Mouse (Mus musculus) stomach, embryonic 14.5 days (tissue): ENCODE data around the gene Rsbn1l. TPM values are rescaled to one million over a fixed set of nuclear protein-coding genes. Genes with fewer than 3 reads are reported as not detected.

Experiments
- ATAC-seq: fragments of 200-750 bp; cut with Nextera tagmentation; 2 replicates; pipeline ENCODE4 v1.8.0; 2017; ENCODE audit warnings: low read depth, moderate TSS enrichment; ENCODE audit not compliant: insufficient number of reproducible peaks, insufficient read depth, low FRiP score
- H3K27ac ChIP-seq: fragments of 300-500 bp; sonication (generic); 2 replicates; pipeline ENCODE4 v1.5.1; 2014; ENCODE audit warnings: mild to moderate bottlenecking, low read length, moderate library complexity, mixed read lengths
- H3K27me3 ChIP-seq: fragments of 300-500 bp; sonication (generic); 2 replicates; pipeline ENCODE4 v1.6.1; 2014; ENCODE audit warnings: low read length, control low read depth, mixed read lengths; ENCODE audit not compliant: control insufficient read depth, insufficient read depth
- H3K36me3 ChIP-seq: fragments of 300-500 bp; sonication (generic); 2 replicates; pipeline ENCODE4 v1.6.1; 2014; ENCODE audit warnings: mild to moderate bottlenecking, control low read depth, low read length, moderate library complexity, mixed read lengths; ENCODE audit not compliant: control insufficient read depth, insufficient read depth
- H3K4me1 ChIP-seq: fragments of 300-500 bp; sonication (generic); 2 replicates; pipeline ENCODE4 v1.6.1; 2014; ENCODE audit warnings: low read length, control low read depth, mixed read lengths; ENCODE audit not compliant: control insufficient read depth, insufficient read depth
- H3K4me2 ChIP-seq: fragments of 300-500 bp; sonication (generic); replicated peaks from 2 replicates; pipeline ENCODE4 v1.6.1; 2014; ENCODE audit warnings: low read depth, low read length, control low read depth
- H3K4me3 ChIP-seq: fragments of 300-500 bp; sonication (generic); 2 replicates; pipeline ENCODE4 v1.5.1; 2014; ENCODE audit warnings: low read depth, low read length, control low read depth
- H3K9ac ChIP-seq: fragments of 300-500 bp; sonication (generic); replicated peaks from 2 replicates; pipeline ENCODE4 v1.6.1; 2014; ENCODE audit warnings: low read depth, mild to moderate bottlenecking, control low read depth, low read length, moderate library complexity, mixed read lengths
- H3K9me3 ChIP-seq: fragments of 300-500 bp; sonication (generic); 2 replicates; pipeline ENCODE4 v1.6.1; 2016; ENCODE audit warnings: low read depth, low read length, control low read depth; ENCODE audit not compliant: control insufficient read depth
- WGBS: fragments of 180-500 bp; shearing (Covaris S2); extraction: QIAGEN DNeasy Blood & Tissue Kit; methylation state at CpG from one replicate; pipeline ENCODE4 v1.1.7; 2014; 5-methylcytosine and 5-hydroxymethylcytosine counted together
- polyA plus RNA-seq: library from polyadenylated mRNA; unstranded; fragments of >200 nt; fragmentation: Nextera tagmentation; extraction: Ambion mirVana; gene quantifications from 2 replicates; pipeline ENCODE4 v1.2.1, GENCODE M21; 2014

The Rsbn1l gene
- polyA plus RNA-seq, 1 experiment from 2014 or later = 11.0 TPM

DNA sequence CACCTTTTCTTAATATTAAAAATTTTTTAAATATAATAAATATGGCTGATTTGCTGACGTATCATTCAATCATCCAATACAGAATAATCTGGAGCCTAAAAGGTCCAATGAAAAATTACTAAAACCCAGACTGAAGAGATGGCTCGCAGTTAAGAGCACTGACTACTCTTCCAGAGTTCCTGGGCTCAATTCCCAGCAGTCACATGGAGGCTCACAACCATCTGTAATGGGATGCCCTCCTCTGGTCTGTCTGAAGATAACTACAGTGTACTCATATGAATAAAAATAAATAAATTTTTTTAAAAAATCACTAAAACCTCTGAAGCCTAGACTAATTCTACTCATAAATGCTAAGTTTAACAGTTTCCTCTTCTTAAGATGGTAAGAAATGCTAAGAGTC lies 94.3 kb downstream of the Rsbn1l start:
- no peak overlapping the region for H3K27ac ChIP-seq
- H3K9me3 ChIP-seq = no peaks in the 10 kb centered on the region
- no peak overlapping the region for H3K4me2 ChIP-seq
- 87% methylated on average over 2 of the region's 2 CpGs for WGBS
- peaks cover 14% of the 10 kb centered on the region; the same call in 1 of the 2 replicates for H3K4me1 ChIP-seq
- ATAC-seq = no peak
- H3K36me3 ChIP-seq = no peaks in the 10 kb centered on the region
- no peak overlapping the region for H3K9ac ChIP-seq
- no peaks in the 10 kb centered on the region for H3K27me3 ChIP-seq
- no peak overlapping the region for H3K4me3 ChIP-seq

DNA sequence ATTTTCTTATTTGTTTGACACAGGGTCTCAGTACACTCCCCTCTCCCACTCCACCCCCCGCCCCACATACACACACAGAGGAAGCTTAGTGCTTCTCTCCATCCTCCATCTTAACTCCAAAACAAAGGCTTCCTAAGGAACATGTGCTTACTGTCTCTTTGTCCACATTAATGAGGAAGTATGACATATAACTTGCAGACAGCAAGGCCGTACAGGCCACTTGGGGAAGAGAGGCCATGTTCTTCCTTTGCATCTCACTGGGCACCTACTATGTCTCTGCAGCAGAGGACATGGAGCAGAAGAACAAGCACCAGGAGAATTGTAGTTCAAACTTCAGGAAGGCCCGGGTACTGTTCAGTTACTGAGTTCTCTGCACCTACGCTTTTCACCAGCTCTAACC lies 95.6 kb downstream of the Rsbn1l start:
- ATAC-seq = no peak
- H3K4me1 ChIP-seq = 0 out of 2 replicates have a peak, but pooled peaks cover 10% of the 10 kb centered on the region
- no peak overlapping the region for H3K4me2 ChIP-seq
- H3K4me3 ChIP-seq = no peak overlapping the region
- no peaks in the 10 kb centered on the region for H3K27me3 ChIP-seq
- WGBS = 85% methylated on average over 4 of the region's 4 CpGs
- no peak overlapping the region for H3K27ac ChIP-seq
- no peaks in the 10 kb centered on the region for H3K9me3 ChIP-seq
- H3K9ac ChIP-seq = no peak overlapping the region
- no peaks in the 10 kb centered on the region for H3K36me3 ChIP-seq

DNA sequence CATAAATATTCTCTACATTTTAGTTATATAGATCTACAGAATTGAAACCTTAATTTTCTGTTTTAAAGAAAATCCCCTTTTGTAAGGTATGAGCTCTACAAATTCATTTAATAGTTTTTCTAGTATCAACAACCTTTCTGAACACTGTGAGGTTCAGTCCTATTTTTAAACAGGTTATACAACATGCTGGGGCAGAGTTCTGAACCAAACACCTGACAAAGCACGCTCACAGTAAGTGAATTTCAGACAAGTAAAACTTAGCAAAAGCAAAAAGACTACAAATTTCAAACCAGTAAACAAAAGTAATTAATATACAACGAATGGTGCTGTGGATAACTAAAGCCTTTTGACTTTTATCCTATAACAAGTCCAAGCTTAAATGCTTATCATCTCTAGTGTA lies 97.8 kb downstream of the Rsbn1l start:
- no peak for ATAC-seq
- Histone ChIP-seq H3K27me3 (no peaks in the 10 kb centered on the region), H3K9ac (no peak overlapping the region), H3K27ac (no peak overlapping the region), H3K4me3 (no peak overlapping the region), H3K4me1 (no peaks in the 10 kb centered on the region), H3K36me3 (no peaks in the 10 kb centered on the region), H3K9me3 (no peaks in the 10 kb centered on the region), H3K4me2 (no peak overlapping the region)
- 84% methylated on average over 2 of the region's 2 CpGs for WGBS

DNA sequence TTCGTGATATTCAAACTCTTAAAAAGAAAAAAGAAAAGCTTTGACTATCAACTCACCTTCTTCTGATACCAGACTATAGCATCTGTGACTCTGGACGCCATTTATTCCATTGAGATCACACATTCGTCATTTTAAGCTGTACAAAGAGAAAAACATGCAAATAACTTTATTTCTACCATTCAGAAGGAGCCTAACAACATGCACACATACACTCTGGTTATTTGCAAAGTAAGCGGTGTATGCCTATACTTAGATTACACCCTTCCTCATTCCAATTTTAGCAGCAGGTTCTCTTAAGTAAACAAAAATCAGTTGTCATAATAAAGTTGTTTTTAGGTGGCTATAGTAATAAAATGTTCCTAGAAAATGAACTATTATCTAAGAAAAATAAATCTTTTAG lies 101.1 kb downstream of the Rsbn1l start:
- H3K4me1 ChIP-seq = no peaks in the 10 kb centered on the region
- H3K9ac ChIP-seq = no peak overlapping the region
- no peak for ATAC-seq
- H3K4me3 ChIP-seq = no peak overlapping the region
- H3K27me3 ChIP-seq = no peaks in the 10 kb centered on the region
- H3K27ac ChIP-seq = no peak overlapping the region
- H3K36me3 ChIP-seq = no peaks in the 10 kb centered on the region
- H3K4me2 ChIP-seq = no peak overlapping the region
- no peaks in the 10 kb centered on the region for H3K9me3 ChIP-seq
- WGBS = 87% methylated on average over 4 of the region's 4 CpGs

DNA sequence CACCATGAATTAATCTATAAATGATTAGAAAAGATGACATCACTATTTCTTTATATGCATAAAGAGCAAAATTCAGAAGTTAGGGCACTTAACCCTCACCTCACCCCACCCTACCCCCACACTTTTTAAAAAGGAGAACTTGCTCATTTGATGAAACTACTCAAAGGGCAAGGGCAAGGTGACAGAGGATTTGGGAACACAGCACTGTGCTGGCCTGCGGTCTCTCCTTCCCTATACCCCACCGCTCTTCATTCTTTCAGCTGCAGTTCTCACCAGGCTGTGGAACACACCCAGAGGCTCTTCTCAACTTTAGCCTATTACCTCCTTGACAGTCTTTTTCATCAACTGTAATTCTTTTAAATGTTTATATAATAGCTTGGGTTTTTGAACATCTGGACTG lies 109.2 kb downstream of the Rsbn1l start:
- WGBS = 80% methylated on average over 2 of the region's 2 CpGs
- H3K4me3 ChIP-seq = no peak overlapping the region
- H3K4me1 ChIP-seq = no peaks in the 10 kb centered on the region
- ATAC-seq = no peak
- H3K27me3 ChIP-seq = no peaks in the 10 kb centered on the region
- no peaks in the 10 kb centered on the region for H3K36me3 ChIP-seq
- H3K9ac ChIP-seq = no peak overlapping the region
- no peaks in the 10 kb centered on the region for H3K9me3 ChIP-seq
- H3K27ac ChIP-seq = no peak overlapping the region
- H3K4me2 ChIP-seq = no peak overlapping the region

DNA sequence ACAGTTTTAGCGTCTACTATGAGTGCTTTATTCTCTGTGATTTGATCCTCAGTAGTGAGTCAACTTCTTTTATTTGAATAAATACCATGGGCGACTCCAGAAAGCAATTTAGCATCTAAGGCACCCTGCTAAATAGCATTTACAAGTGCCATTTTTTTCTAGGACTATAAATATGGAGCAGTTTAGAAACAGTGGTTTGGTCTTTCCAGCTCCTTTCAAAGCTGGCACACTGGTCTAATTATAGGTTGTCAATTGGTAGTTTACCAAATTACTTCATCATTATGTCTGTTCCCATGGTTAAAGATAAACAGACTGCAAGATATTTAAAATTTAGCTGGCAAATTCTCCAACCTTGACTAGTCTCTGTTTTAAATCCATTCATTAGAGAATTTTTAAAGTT lies 112.4 kb downstream of the Rsbn1l start:
- Histone ChIP-seq H3K36me3 (no peaks in the 10 kb centered on the region), H3K4me3 (no peak overlapping the region), H3K27ac (no peak overlapping the region), H3K4me1 (no peaks in the 10 kb centered on the region), H3K4me2 (no peak overlapping the region), H3K27me3 (no peaks in the 10 kb centered on the region), H3K9me3 (no peaks in the 10 kb centered on the region), H3K9ac (no peak overlapping the region)
- WGBS = 65% methylated on average over 2 of the region's 2 CpGs
- no peak for ATAC-seq

DNA sequence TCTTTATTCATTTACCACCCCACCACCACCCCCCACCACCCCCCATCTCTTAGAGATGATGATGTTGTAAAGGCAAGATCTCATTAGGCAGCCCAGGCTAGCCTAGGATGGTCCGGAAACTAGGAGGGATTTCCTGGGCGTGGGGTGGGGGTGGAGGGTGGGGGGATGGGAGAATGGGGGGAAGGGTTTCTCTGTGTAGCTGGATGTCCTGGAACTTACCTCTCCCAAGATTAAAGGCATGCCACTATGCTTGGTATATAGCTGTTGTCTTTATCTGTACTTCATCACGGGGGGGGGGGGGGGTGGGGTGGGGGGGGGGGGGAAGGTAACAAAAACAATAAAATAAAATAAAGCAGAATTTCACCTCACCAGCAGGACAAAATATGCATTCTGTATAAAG lies 112.8 kb downstream of the Rsbn1l start:
- Histone ChIP-seq H3K4me1 (no peaks in the 10 kb centered on the region), H3K27ac (no peak overlapping the region), H3K36me3 (no peaks in the 10 kb centered on the region), H3K9ac (no peak overlapping the region), H3K4me2 (no peak overlapping the region), H3K4me3 (no peak overlapping the region), H3K27me3 (no peaks in the 10 kb centered on the region), H3K9me3 (no peaks in the 10 kb centered on the region)
- 78% methylated on average over 2 of the region's 3 CpGs for WGBS
- ATAC-seq = no peak

Other genes starting within 250 kb of the Rsbn1l start
- 14.9 and 16.5 TPM in 2 replicates for gene Phtf2, start 74.3 kb downstream of the Rsbn1l start, polyA plus RNA-seq
- gene Tmem60, start 74.2 kb downstream of the Rsbn1l start, polyA plus RNA-seq = 55.1 and 59.2 TPM in 2 replicates
- gene Ptpn12, start 99.5 kb upstream of the Rsbn1l start, polyA plus RNA-seq = 24.8 and 27.8 TPM in 2 replicates
- 1.8 and 2.6 TPM in 2 replicates for gene Gsap, start 229.9 kb upstream of the Rsbn1l start, polyA plus RNA-seq